Mouse (Mus musculus) CD8-positive naive resting alpha-beta T cell, adult 2 months (primary cell): Measurements from ENCODE around the gene Rnf152.

Source experiments
- DNase-seq, 2 experiments: peaks; one replicate each; pipeline ENCODE4 v3.0.0; 2022; ENCODE audit warnings: low read depth in 2 of 2, low spot score in 2 of 2

Gene Rnf152

DNA sequence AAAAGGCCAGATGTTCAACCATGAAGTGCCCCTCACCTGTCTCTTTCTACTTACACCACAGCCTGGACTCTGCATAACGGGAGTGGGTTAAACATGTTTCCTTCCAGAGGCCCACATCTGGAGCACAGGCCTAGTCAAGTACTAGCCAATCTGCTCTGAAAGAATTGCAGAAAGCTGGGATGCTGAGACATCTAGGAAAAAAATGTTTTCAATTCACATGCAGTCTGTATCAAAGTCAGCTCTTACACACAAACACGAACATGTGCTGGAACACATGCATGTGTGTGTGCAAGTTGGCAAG is 44.0 kb downstream of the Rnf152 start:
- no peak for DNase-seq

- DNase-seq, result no peak
Measured at GRCm38 (mm10) chr1:105311899-105312600, 44.5 kb downstream of the Rnf152 start.

DNA sequence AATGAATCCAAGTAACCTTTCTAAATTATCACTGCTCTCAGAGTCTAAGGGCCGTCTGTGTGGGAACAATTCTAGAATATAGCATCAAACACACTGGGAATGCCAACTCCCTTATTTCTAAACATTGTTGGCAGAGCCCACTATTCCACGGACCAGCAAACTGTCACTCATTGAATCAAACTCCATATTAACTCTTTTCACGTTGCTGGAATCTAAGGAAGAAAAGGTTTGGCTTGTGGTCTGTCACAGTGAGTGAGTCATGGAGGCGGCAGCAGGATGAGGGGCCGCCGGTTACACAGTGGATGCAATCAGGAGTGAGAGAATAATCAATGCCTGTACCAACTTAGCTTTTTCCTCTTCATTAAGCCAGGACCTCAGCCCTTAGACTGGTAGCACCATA is 54.3 kb downstream of the Rnf152 start:
- DNase-seq, result no peak

DNA sequence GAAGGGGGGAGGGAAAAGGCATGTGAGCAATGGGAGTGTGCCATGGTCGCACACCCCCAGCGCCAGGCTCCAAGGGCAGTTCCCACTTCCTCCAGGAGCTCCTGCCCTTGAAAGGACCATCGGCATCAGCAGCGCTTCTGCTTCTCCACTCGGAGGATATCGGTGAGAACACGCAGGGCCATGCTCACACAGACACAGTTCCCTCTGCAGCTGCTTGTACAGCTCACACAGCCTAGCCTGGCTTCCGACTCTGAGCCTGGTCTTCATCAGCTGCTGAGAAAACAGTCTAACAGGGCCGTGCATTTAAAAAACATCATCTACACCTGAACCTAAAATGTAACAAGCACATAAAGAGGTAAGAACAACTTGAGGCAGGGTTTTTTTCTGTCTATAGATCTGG is 54.7 kb downstream of the Rnf152 start:
- DNase-seq, result no peak

DNA sequence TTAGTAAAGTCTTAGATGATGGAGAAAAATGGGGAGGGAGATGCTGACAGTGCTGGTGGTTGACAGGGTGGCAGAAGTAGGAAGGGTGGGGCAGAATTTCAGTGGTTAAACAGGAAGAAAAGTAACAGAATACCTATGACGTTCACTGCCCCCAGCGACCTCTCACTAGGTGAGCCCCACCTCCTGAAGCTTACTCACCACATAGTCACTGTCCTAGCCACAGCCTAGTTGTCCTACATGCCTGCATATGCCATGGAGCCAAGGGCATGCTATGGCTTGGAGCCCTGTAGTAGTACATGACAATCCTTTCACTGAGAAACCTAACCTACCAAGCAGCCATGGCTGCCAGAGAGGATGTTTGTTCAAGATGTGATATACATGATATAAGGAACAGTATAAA is 64.7 kb downstream of the Rnf152 start:
- no peak for DNase-seq

DNA sequence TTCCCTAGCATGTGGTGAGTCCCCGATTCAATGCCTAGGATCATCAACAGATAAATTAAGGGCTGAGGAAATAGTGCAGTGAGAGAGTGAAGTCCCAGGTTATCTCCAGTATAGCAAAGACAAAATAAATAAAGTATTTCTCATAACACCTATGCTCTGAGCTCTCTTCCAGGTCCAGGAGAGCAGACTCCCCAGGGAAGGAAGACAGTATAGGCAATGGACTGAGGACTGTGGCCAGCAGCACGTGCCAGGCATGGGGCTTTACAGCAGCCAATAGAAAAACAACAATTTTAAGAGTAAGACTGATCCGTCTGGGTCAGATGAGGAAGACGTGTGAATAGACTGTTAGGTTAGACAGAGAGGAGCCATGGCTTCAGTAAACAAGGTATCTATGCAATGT is 69.0 kb downstream of the Rnf152 start:
- no peak for DNase-seq

DNA sequence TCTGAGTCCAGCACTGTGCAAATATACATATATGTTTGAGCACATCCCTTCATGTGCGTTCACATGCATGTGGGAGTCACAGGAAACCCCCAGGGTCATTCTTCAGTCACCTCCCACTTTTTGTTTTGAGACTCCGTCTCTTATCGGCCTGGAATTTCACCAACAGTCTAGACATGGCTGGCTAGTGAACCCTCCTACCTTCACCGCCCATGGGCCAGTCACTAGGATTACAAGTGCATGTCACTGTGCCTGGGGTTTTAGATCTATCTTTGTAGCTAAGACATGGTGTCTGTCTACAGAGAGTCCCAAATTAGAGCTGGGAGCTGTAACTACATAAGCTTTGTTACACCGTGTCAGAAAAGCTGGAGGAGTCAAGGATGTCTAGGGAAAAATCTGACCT is 69.6 kb downstream of the Rnf152 start:
- DNase-seq, result no peak

DNA sequence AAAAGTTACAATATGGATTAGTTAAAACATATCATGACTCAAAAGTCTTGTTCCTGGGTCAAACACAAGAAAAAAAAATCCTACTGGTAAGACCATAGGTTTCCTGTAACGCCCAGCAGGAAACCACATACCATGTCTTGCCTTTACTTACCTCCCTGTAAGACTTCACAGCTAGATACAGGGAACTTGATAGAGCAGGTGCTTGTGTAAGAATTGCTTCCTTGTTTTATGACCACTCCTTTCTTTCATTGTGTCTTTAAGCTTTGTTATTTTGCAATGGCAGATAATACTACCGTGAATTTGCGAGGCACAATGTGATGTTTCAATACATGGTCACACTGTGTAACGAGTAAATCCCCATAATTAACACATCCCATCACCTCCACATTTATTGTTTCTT is 71.5 kb downstream of the Rnf152 start:
- no peak for DNase-seq

DNA sequence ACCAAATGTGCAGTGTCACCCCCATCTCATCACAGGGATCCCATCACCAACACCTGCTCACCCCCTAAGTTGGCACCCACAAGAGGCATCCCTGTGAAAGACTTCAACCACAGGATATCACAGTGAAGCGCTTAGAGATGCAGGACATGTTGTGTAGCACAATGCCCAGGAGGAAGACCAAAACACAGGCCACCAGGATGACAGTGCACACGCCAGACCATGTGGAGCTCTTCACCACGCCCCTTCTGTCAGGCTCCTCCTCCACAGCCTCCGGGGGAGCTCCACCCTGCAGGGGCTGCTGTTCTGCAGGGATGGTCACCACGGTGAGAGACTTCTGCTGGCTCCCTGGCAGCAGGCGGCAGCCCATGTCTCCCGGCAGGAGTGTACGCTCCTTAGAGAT is 72.4 kb downstream of the Rnf152 start:
- DNase-seq, result no peak

- no peak for DNase-seq
Measured at GRCm38 (mm10) chr1:105281277-105281676, 75.2 kb downstream of the Rnf152 start.

DNA sequence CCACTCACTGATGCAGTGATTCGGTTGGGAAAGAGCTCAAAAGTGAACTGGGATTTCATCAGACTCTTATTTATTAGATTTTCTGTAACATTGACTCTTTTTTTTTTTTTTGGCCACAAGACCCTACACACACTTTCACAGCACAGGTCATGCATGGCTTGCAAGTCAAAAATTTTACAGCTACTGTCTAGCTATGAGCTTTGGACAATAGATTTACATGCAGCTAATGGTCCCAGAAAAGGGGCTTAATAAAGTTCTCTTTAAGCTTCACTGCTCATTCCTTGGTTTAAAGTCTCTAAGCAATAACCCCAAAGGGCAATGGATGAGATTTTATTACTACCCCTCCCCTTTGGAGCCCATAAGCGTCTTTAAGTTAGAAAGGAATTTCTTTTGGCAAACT is 76.3 kb downstream of the Rnf152 start:
- no peak for DNase-seq

- no peak for DNase-seq
Measured at GRCm38 (mm10) chr1:105274500-105275194, 81.9 kb downstream of the Rnf152 start.

- DNase-seq, result no peak
Measured at GRCm38 (mm10) chr1:105271104-105271503, 85.4 kb downstream of the Rnf152 start.

- no peak for DNase-seq
Measured at GRCm38 (mm10) chr1:105263283-105264033, 93.1 kb downstream of the Rnf152 start.

- DNase-seq, result no peak
Measured at GRCm38 (mm10) chr1:105260200-105260599, 96.3 kb downstream of the Rnf152 start.

- no peak for DNase-seq
Measured at GRCm38 (mm10) chr1:105257199-105257598, 99.3 kb downstream of the Rnf152 start.

DNA sequence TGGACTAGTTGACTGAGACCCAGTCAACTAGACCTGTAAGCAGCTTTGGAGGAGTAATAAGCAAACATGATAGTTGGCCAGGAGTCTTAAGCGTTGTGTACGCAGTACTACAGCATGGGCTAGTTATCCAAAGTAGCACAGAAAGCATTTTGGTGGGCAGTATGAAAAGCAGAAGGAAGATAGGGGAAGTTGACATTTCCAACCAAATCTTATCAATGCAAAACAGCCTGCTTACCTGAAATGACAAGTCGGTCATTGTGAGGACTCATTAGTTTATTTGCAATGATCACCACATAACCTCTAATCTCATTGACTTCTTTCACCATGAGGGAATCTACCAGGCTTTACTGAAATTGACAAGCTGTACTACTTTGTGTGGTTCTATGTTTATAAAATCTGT is 107.3 kb downstream of the Rnf152 start:
- DNase-seq, result no peak

- no peak for DNase-seq
Measured at GRCm38 (mm10) chr1:105246651-105247050, 109.9 kb downstream of the Rnf152 start.

DNA sequence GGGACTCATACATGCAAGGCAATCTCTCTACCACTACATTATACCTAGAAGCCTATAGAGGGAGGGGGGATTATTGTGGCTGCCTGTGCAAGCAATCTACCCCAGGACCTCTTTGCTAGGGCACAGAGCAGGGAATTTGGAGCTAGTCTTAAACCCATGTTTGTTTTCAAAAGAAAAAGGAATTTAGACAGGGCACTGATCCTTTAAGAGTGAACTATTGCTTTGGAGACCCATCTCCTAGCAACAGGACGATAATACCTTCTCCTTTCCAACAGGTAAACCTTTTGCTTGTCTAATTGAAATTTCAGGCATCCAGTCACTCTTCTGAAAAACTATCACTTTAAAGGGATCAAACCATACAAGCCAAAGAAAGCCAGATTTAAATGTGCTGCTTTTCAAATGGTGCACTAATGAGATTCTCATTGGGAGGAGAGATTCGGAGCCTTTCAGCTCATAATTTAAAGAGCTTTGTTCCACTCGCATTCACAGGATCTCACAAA is 110.4 kb downstream of the Rnf152 start:
- DNase-seq, result no peak

DNA sequence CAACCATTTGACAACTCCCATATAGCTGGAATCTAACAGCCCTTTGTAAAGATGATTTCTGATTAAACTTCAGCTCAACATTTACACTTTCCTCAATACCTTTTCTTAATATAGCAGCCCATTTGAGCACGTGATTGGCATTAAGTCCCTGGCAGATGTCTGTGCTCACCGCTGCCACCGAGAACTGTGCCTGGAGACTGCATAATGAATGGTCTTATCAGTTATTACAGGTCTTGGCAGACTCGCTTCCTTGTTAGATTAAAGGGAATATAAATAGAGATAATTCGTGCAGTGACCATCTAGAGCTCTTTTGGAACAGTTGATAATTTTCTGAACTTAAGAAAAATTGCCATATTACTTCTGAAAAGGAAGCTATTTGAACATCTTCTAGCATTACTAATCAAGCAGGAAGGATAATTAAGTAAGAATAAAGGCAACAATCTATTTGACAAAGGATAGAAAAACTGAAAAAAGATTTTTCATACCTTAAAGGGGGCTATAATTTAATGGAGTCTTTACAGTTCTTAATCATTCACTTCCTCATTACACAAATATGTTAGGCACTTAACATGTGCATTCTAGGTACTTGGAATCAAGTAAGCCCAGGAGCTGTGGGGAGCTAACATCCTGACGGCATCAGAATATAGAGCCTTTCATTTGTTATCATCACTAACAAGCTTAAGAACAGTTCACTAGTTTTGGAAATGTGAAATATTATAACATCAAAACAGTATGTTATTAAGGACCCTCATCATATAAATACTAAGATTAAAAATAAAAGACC is 113.0 kb downstream of the Rnf152 start:
- DNase-seq, result no peak

- no peak for DNase-seq
Measured at GRCm38 (mm10) chr1:105240185-105240584, 116.3 kb downstream of the Rnf152 start.
